ENCODE assay signal across 28 mouse cellular contexts in the genomic region with DNA sequence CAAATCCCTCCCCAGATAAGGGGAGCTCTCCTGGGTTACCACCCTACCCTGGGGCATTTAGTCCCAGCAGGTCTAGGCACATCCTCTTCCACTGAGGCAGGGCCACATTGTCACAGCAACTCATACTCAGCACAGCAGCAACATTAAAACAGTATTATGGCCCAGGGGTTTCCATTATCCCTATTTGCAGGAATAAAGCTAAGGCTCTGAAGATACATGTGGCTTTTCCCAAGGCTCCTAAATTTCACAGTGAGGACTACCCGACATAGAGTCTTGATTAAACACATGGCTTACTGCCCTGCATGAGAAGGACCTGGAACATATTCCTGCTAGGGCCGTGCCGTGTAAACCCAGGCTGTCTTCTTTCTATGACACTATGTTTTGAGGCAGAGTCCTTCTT.
"Had no signal": no experiment of that assay in that cellular context is flagged by ENCODE, and none has a peak within 500 bp of the region (broad histone marks: within the 10 kb centered on the region; RNA-seq: fewer than 3 reads in every experiment).

No protein-coding gene starts in this region.

- H3K27ac ChIP-seq: limb, embryonic 10.5 days; limb, embryonic 12.5 days; limb, embryonic 13.5 days; limb, embryonic 15.5 days; liver, embryonic 12.5 days; liver, embryonic 13.5 days; liver, embryonic 14.5 days; liver, embryonic 15.5 days; lung, embryonic 15.5 days; macrophage; midbrain, embryonic 10.5 days; midbrain, embryonic 12.5 days; midbrain, embryonic 13.5 days; midbrain, embryonic 15.5 days; neural tube, embryonic 12.5 days had no signal

- H3K36me3 ChIP-seq: liver, embryonic 12.5 days; liver, embryonic 13.5 days; liver, embryonic 15.5 days; midbrain, embryonic 15.5 days had no signal

- H3K9ac ChIP-seq: limb, embryonic 12.5 days; limb, embryonic 13.5 days; limb, embryonic 15.5 days; liver, embryonic 12.5 days; liver, embryonic 13.5 days; liver, embryonic 14.5 days; liver, embryonic 15.5 days; liver, postnatal 0 days; lung, embryonic 14.5 days; lung, embryonic 15.5 days; midbrain, embryonic 12.5 days; midbrain, embryonic 13.5 days; midbrain, embryonic 15.5 days; neural tube, embryonic 12.5 days had no signal

- H3K9me3 ChIP-seq: limb, embryonic 10.5 days; limb, embryonic 12.5 days; limb, embryonic 13.5 days; limb, embryonic 15.5 days; liver, embryonic 12.5 days; liver, embryonic 13.5 days; liver, embryonic 15.5 days; lung, embryonic 15.5 days; megakaryocyte, embryonic 14.5 days; midbrain, embryonic 10.5 days; midbrain, embryonic 12.5 days; midbrain, embryonic 13.5 days; midbrain, embryonic 15.5 days; neural tube, embryonic 12.5 days had no signal

- DNase-seq: left cerebral cortex, postnatal 4 days; liver; liver, embryonic 13.5 days; liver, postnatal 0 days; lung, adult 18-20 months; lung, adult 2 months; lung, embryonic 14.5 days; lung, postnatal 10 days; lung, postnatal 14 days; lung, postnatal 36 days; lung, postnatal 4 days; midbrain, embryonic 14.5 days had no signal

- H3K27me3 ChIP-seq: limb, embryonic 12.5 days; limb, embryonic 13.5 days; limb, embryonic 15.5 days; liver, embryonic 12.5 days; liver, embryonic 13.5 days; liver, embryonic 15.5 days; lung, embryonic 15.5 days; megakaryocyte, embryonic 14.5 days; midbrain, embryonic 12.5 days; midbrain, embryonic 13.5 days; midbrain, embryonic 15.5 days; neural tube, embryonic 12.5 days had no signal

- H3K4me1 ChIP-seq: limb, embryonic 10.5 days; limb, embryonic 12.5 days; limb, embryonic 13.5 days; limb, embryonic 15.5 days; liver, embryonic 15.5 days; lung, embryonic 15.5 days; midbrain, embryonic 10.5 days; midbrain, embryonic 12.5 days; midbrain, embryonic 13.5 days; midbrain, embryonic 15.5 days; neural tube, embryonic 12.5 days had no signal

- H3K4me3 ChIP-seq: limb, embryonic 10.5 days; limb, embryonic 12.5 days; limb, embryonic 13.5 days; limb, embryonic 15.5 days; liver, embryonic 12.5 days; liver, embryonic 13.5 days; liver, embryonic 15.5 days; lung, embryonic 15.5 days; megakaryocyte, embryonic 14.5 days; midbrain, embryonic 10.5 days; midbrain, embryonic 12.5 days; midbrain, embryonic 13.5 days; midbrain, embryonic 15.5 days; myocyte; neural tube, embryonic 12.5 days had no signal
